Mouse (Mus musculus) kidney, postnatal 36 days (tissue): Measurements from ENCODE around the gene Cdc14a.
"Not testable (repeated sequence)": the region's sequence is repeated elsewhere in the genome, so short reads cannot be mapped to it uniquely, and the experiment has no call there.

ENCODE experiments used
- DNase-seq, 2 experiments: peaks; one replicate each; pipeline ENCODE4 v3.0.0; 2021 to 2022; ENCODE audit warnings: mixed read lengths in 2 of 2

Gene Cdc14a

GRCm38 (mm10) chr3:116368868-116369437, 54.9 kb downstream of the Cdc14a start:
- no peak for DNase-seq

GRCm38 (mm10) chr3:116366125-116366524, 57.7 kb downstream of the Cdc14a start:
- no peak for DNase-seq

- no peak for DNase-seq
Observed at GRCm38 (mm10) chr3:116361906-116362305, 61.9 kb downstream of the Cdc14a start.

GRCm38 (mm10) chr3:116361101-116361500, 62.7 kb downstream of the Cdc14a start:
- DNase-seq: no peak

GRCm38 (mm10) chr3:116357866-116358265, 66.0 kb downstream of the Cdc14a start:
- no peak for DNase-seq

GRCm38 (mm10) chr3:116357180-116357579, 66.7 kb downstream of the Cdc14a start:
- DNase-seq: no peak

GRCm38 (mm10) chr3:116355026-116355788, 68.6 kb downstream of the Cdc14a start:
- DNase-seq: no peak

GRCm38 (mm10) chr3:116352486-116352885, 71.3 kb downstream of the Cdc14a start:
- DNase-seq: peak; percentile 30 to 67

- no peak for DNase-seq
Observed at GRCm38 (mm10) chr3:116350389-116350967, 73.4 kb downstream of the Cdc14a start.

- DNase-seq: not testable (repeated sequence)
Observed at GRCm38 (mm10) chr3:116347571-116347970, 76.3 kb downstream of the Cdc14a start.

GRCm38 (mm10) chr3:116345245-116345644, 78.6 kb downstream of the Cdc14a start:
- DNase-seq: no peak

GRCm38 (mm10) chr3:116342251-116342650, 81.6 kb downstream of the Cdc14a start:
- DNase-seq: no peak

GRCm38 (mm10) chr3:116340950-116341624, 82.7 kb downstream of the Cdc14a start:
- peak; percentile 82 to 85 for DNase-seq

- no peak for DNase-seq
Observed at GRCm38 (mm10) chr3:116340281-116340680, 83.6 kb downstream of the Cdc14a start.

- DNase-seq: peak in 1 of 2 experiments; percentile 20
Observed at GRCm38 (mm10) chr3:116338616-116339015, 85.2 kb downstream of the Cdc14a start.

GRCm38 (mm10) chr3:116337840-116338239, 86.0 kb downstream of the Cdc14a start:
- DNase-seq: no peak

GRCm38 (mm10) chr3:116335036-116335435, 88.8 kb downstream of the Cdc14a start:
- DNase-seq: no peak

- no peak for DNase-seq
Observed at GRCm38 (mm10) chr3:116333711-116334110, 90.1 kb downstream of the Cdc14a start.

- peak; percentile 33 to 84 for DNase-seq
Observed at GRCm38 (mm10) chr3:116333229-116333628, 90.6 kb downstream of the Cdc14a start.

- DNase-seq: peak; percentile 73 to 74
Observed at GRCm38 (mm10) chr3:116331811-116332464, 91.9 kb downstream of the Cdc14a start.

GRCm38 (mm10) chr3:116329976-116330375, 93.9 kb downstream of the Cdc14a start:
- DNase-seq: no peak

- DNase-seq: peak; percentile 64 to 69
Observed at GRCm38 (mm10) chr3:116329023-116329762, 94.6 kb downstream of the Cdc14a start.
